Mouse (Mus musculus) liver, embryonic 11.5 days (tissue): Measurements from ENCODE around the gene Nceh1. TPM values are rescaled to one million over a fixed set of nuclear protein-coding genes. Genes with fewer than 3 reads are reported as not detected.

ENCODE experiments used
- ATAC-seq: fragments of 200-750 bp; cut with Nextera tagmentation; replicated peaks from 2 replicates; pipeline ENCODE4 v1.8.0; 2017; ENCODE audit warnings: moderate number of reproducible peaks, mild to moderate bottlenecking, moderate TSS enrichment, moderate library complexity; ENCODE audit not compliant: low FRiP score
- DNase-seq: peaks from one replicate; pipeline ENCODE4 v3.0.0-alpha.2; 2017; ENCODE audit warnings: low spot score
- H3K27ac ChIP-seq: fragments of 300-500 bp; sonication (generic); 2 replicates; pipeline ENCODE4 v1.5.1; 2014; ENCODE audit warnings: mild to moderate bottlenecking, low read depth, low read length, control low read depth
- H3K27me3 ChIP-seq: fragments of 300-500 bp; sonication (generic); replicated peaks from 2 replicates; pipeline ENCODE4 v1.6.1; 2014; ENCODE audit warnings: low read length, mixed read lengths; ENCODE audit not compliant: control insufficient read depth, insufficient read depth
- H3K36me3 ChIP-seq: fragments of 300-500 bp; sonication (generic); 2 replicates; pipeline ENCODE4 v1.6.1; 2014; ENCODE audit warnings: mild to moderate bottlenecking, low read length, moderate library complexity, mixed read lengths; ENCODE audit not compliant: control insufficient read depth, insufficient read depth
- H3K4me1 ChIP-seq: fragments of 300-500 bp; sonication (generic); replicated peaks from 2 replicates; pipeline ENCODE4 v1.6.1; 2014; ENCODE audit warnings: low read length, mixed read lengths; ENCODE audit not compliant: control insufficient read depth, insufficient read depth
- H3K4me2 ChIP-seq: fragments of 300-500 bp; sonication (generic); 2 replicates; pipeline ENCODE4 v1.6.1; 2014; ENCODE audit warnings: mild to moderate bottlenecking, control low read depth, moderate library complexity
- H3K4me3 ChIP-seq: fragments of 300-500 bp; sonication (generic); 2 replicates; pipeline ENCODE4 v1.5.1; 2014; ENCODE audit warnings: low read depth, low read length, control low read depth
- H3K9ac ChIP-seq: fragments of 300-500 bp; sonication (generic); 2 replicates; pipeline ENCODE4 v1.6.1; 2014; ENCODE audit warnings: low read depth, low read length, control low read depth
- H3K9me3 ChIP-seq: fragments of 300-500 bp; sonication (generic); 2 replicates; pipeline ENCODE4 v1.6.1; 2016; ENCODE audit warnings: low read length, inconsistent platforms, mixed read lengths; ENCODE audit not compliant: control insufficient read depth
- WGBS: fragments of 180-500 bp; shearing (Covaris S2); extraction: QIAGEN DNeasy Blood & Tissue Kit; methylation state at CpG from one replicate; pipeline ENCODE4 v1.1.7; 2014; 5-methylcytosine and 5-hydroxymethylcytosine counted together
- polyA plus RNA-seq: library from polyadenylated mRNA; unstranded; fragments of >200 nt; fragmentation: Nextera tagmentation; extraction: Ambion mirVana; gene quantifications from 2 replicates; pipeline ENCODE4 v1.2.1, GENCODE M21; 2014

Gene Nceh1
- polyA plus RNA-seq, 1 experiment from 2014 or later = 4.2 TPM

GRCm38 (mm10) chr3:27326633-27327191, 143.9 kb downstream of the Nceh1 start:
- no peak overlapping the region for H3K4me3 ChIP-seq
- no peaks in the 10 kb centered on the region for H3K36me3 ChIP-seq
- H3K9me3 ChIP-seq = no peaks in the 10 kb centered on the region
- no peak overlapping the region for H3K4me2 ChIP-seq
- no peak for DNase-seq
- no peak for ATAC-seq
- no peaks in the 10 kb centered on the region for H3K4me1 ChIP-seq
- H3K9ac ChIP-seq = no peak overlapping the region
- H3K27me3 ChIP-seq = no peaks in the 10 kb centered on the region
- H3K27ac ChIP-seq = no peak overlapping the region
- 74% methylated on average over 4 of the region's 4 CpGs for whole genome bisulfite sequencing

GRCm38 (mm10) chr3:27330706-27331105, 147.9 kb downstream of the Nceh1 start:
- H3K4me1 ChIP-seq = no peaks in the 10 kb centered on the region
- H3K4me3 ChIP-seq = no peak overlapping the region
- H3K36me3 ChIP-seq = no peaks in the 10 kb centered on the region
- no peaks in the 10 kb centered on the region for H3K9me3 ChIP-seq
- WGBS = 85% methylated on average over 5 of the region's 5 CpGs
- no peaks in the 10 kb centered on the region for H3K27me3 ChIP-seq
- no peak overlapping the region for H3K9ac ChIP-seq
- no peak for ATAC-seq
- H3K27ac ChIP-seq = no peak overlapping the region
- no peak overlapping the region for H3K4me2 ChIP-seq
- DNase-seq = no peak

Other genes with a start within 250 kb of the Nceh1 start
- 52.3 and 56.5 TPM in 2 replicates for gene Ect2, start 29.1 kb upstream of the Nceh1 start, polyA plus RNA-seq
- gene Tnfsf10, start 134.1 kb downstream of the Nceh1 start, polyA plus RNA-seq = 0.03 and 0.05 TPM in 2 replicates
- gene Ghsr, start 188.4 kb downstream of the Nceh1 start, polyA plus RNA-seq = not detected in 2 replicates